Mouse (Mus musculus) ES-E14 (cell line): ENCODE measurements at regions not wholly inside any gene's neighbourhood (a gene's known extent, or its start where the extent isn't known, plus 50 kb on each side); places are given as distances from the start of the nearest gene placed in this dataset.

Source experiments
- DNase-seq: peaks from one replicate; pipeline ENCODE4 v3.0.0-alpha.2; 2013; ENCODE audit warnings: low read depth, low spot score
- H3K27ac ChIP-seq: 2 replicates; pipeline ENCODE4 v1.5.1; 2012; ENCODE audit warnings: low read depth, mild to moderate bottlenecking, low read length, moderate library complexity, mixed read lengths; ENCODE audit not compliant: poor library complexity, insufficient read depth, severe bottlenecking
- H3K36me3 ChIP-seq: 2 replicates; pipeline ENCODE4 v1.6.1; 2012; ENCODE audit warnings: mild to moderate bottlenecking, low read length, moderate library complexity, mixed read lengths; ENCODE audit not compliant: control insufficient read depth, poor library complexity, insufficient read depth, severe bottlenecking
- H3K4me1 ChIP-seq, 2 experiments: fragments of 150-350 bp in 1 of 2; sonication (generic) in 1 of 2; 2 replicates each; pipeline ENCODE4 v1.6.1; 2012; ENCODE audit warnings: low read length in 2 of 2, mild to moderate bottlenecking in 1 of 2, mixed read lengths in 1 of 2; ENCODE audit not compliant: control insufficient read depth in 2 of 2, insufficient read depth in 2 of 2, poor library complexity in 1 of 2
- H3K4me3 ChIP-seq, 2 experiments: fragments of 150-350 bp in 1 of 2; sonication (generic) in 1 of 2; 2 replicates each; pipeline ENCODE4 v1.5.1; 2012; ENCODE audit warnings: low read length in 2 of 2, low read depth in 1 of 2, mild to moderate bottlenecking in 1 of 2, mixed read lengths in 1 of 2; ENCODE audit not compliant: insufficient read depth in 1 of 2, poor library complexity in 1 of 2, severe bottlenecking in 1 of 2
- H3K9ac ChIP-seq: 2 replicates; pipeline ENCODE4 v1.6.1; 2012; ENCODE audit warnings: low read depth, mild to moderate bottlenecking, low read length, mixed read lengths; ENCODE audit not compliant: poor library complexity, insufficient read depth, severe bottlenecking
- H3K9me3 ChIP-seq: fragments of 150-350 bp; sonication (generic); 2 replicates; pipeline ENCODE4 v1.6.1; 2012; ENCODE audit warnings: low read depth, mild to moderate bottlenecking, low read length; ENCODE audit not compliant: control insufficient read depth, insufficient read depth
- CHD2 ChIP-seq: IDR thresholded peaks from 2 replicates; pipeline ENCODE4 v1.6.1; 2014; ENCODE audit warnings: mild to moderate bottlenecking, low read depth, low read length, inconsistent platforms
- HCFC1 ChIP-seq: IDR thresholded peaks from 2 replicates; pipeline ENCODE4 v1.6.1; 2012; ENCODE audit warnings: low read length, inconsistent platforms, borderline replicate concordance; ENCODE audit not compliant: insufficient read depth
- MAFK ChIP-seq: IDR thresholded peaks from 2 replicates; pipeline ENCODE4 v1.6.1; 2014; ENCODE audit warnings: mild to moderate bottlenecking, low read depth, low read length, inconsistent platforms; ENCODE audit not compliant: insufficient read depth
- ZC3H11A ChIP-seq: IDR thresholded peaks from 2 replicates; pipeline ENCODE4 v1.6.1; 2012; ENCODE audit warnings: low read depth, mild to moderate bottlenecking, inconsistent platforms, low read length, borderline replicate concordance
- ZNF384 ChIP-seq: IDR thresholded peaks from 2 replicates; pipeline ENCODE4 v1.6.1; 2012; ENCODE audit warnings: low read depth, low read length, inconsistent platforms
- in situ Hi-C, 2 experiments: fragments of 600-800 bp; cut with MboI; formaldehyde crosslinking; loops; one replicate each; pipeline ENCODE4 v1.15.1; 2025; ENCODE audit warnings: low sequenced_read_pairs in 2 of 2, inconsistent platforms in 1 of 2; ENCODE audit not compliant: unreplicated experiment in 2 of 2

DNA sequence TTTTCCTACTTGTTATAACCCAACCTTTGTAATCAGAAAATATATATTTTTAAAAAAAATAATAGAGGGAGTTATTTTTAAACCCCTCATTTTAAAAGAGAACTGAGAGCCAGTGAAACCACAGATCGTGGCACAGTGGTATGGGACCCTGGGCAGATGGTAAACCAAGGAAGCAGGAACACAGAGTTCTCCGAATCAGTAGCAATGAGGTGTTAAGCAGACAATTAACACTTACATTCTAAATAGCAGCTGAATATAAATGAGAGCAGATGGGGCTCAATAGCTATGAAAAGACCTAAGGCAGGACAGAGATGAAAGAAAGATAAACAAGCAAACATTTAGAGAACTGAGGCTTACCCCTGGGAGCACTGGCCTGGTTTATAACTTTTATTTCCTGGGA, 116.8 kb downstream of the Fam114a2 start:
- TF ChIP-seq CHD2 = no peak
- TF ChIP-seq ZC3H11A = no peak
- no peak for TF ChIP-seq HCFC1
- no peak for TF ChIP-seq ZNF384
- no peak for TF ChIP-seq MAFK

DNA sequence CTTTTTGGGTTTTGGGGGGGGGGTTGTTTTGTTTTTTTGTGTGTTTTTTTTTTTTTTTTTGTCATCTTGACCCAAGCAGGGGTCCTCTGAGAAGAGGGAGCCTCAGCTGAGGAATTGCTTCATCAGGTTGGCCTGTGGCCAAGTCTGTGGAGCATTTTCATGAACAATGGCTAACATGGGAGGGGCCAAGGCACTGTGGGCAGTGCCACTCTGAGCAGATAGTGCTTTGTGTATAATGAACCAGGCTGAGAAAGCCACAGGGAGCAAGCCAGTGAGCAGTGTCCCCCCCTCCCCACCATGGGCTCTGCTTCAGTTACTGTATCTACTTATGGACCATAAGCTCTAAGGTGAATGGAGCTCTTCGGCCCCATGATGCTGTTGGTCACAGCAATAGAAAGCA, 119.1 kb downstream of the Fam114a2 start:
- no peak overlapping the region for H3K27ac ChIP-seq
- H3K36me3 ChIP-seq = no peaks in the 10 kb centered on the region
- H3K4me3 ChIP-seq = no peak overlapping the region
- no peaks in the 10 kb centered on the region for H3K9me3 ChIP-seq
- in situ Hi-C loops = no loop called here
- no peaks in the 10 kb centered on the region for H3K4me1 ChIP-seq
- H3K9ac ChIP-seq = no peak overlapping the region
- DNase-seq = no peak
- TF ChIP-seq MAFK (no peak), ZNF384 (no peak), CHD2 (no peak), HCFC1 (no peak), ZC3H11A (no peak)

More for the DNA sequence above, 116.8 kb downstream of the Fam114a2 start:
- no peaks in the 10 kb centered on the region for H3K4me1 ChIP-seq
- H3K4me3 ChIP-seq = no peak overlapping the region
- no peak for DNase-seq
- H3K27ac ChIP-seq = no peak overlapping the region
- H3K9me3 ChIP-seq = no peaks in the 10 kb centered on the region
- in situ Hi-C loops = no loop called here
- H3K36me3 ChIP-seq = no peaks in the 10 kb centered on the region
- H3K9ac ChIP-seq = no peak overlapping the region

DNA sequence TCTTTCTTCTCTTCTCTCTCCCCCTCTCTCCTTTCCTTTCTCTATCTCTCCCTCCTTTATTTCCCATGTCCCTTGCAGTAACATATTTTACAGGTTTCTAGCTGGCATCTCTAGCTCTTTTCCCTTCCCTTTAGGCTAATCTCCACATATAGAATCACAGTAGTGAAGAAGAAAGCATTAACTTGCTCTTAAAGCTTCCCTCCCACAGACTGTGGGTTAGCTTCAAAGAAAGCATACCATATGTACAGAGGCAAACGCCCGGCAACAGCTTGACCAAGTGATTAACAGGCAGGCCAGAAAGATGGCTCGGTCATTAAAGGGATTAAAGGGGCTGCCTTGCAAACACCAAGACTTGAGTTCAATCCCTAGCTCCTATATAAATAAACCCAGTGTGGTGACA, 122.0 kb downstream of the Fam114a2 start:
- Histone ChIP-seq H3K4me3 (no peak overlapping the region), H3K9ac (no peak overlapping the region), H3K36me3 (no peaks in the 10 kb centered on the region), H3K9me3 (no peaks in the 10 kb centered on the region), H3K4me1 (no peaks in the 10 kb centered on the region), H3K27ac (no peak overlapping the region)
- TF ChIP-seq ZC3H11A (no peak), ZNF384 (no peak)
- in situ Hi-C loops = no loop called here
- no peak for DNase-seq

DNA sequence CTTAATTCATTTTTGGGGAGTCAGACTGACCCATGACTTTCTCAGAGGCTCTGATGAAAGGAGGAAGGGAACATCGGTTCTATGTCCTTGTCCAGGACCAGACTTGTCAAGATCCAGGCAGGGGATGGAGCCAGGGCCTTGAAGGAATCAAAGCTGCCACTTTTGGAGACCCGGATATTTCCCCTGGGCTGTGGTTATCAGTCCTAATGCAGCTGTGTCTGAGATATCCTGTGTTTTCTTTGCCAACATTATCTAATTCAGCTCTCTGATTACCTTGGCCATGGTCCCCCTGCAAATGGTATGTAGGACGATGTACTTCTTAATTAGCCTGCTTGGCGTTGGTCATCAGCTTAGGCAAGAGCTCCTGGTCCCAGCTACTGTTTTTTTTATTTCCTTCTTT, 127.6 kb downstream of the Fam114a2 start:
- Histone ChIP-seq H3K4me1 (no peaks in the 10 kb centered on the region), H3K9ac (no peak overlapping the region), H3K9me3 (no peaks in the 10 kb centered on the region), H3K27ac (no peak overlapping the region), H3K36me3 (no peaks in the 10 kb centered on the region; the same call in 1 of the 2 replicates), H3K4me3 (no peak overlapping the region)
- no peak for DNase-seq
- no peak for TF ChIP-seq CHD2
- TF ChIP-seq HCFC1 = no peak
- no peak for TF ChIP-seq ZNF384
- no peak for TF ChIP-seq ZC3H11A
- TF ChIP-seq MAFK = no peak
- in situ Hi-C loops = no loop called here
